Comparison of ENCODE assay signal across 8 mouse cellular contexts in the genomic region with DNA sequence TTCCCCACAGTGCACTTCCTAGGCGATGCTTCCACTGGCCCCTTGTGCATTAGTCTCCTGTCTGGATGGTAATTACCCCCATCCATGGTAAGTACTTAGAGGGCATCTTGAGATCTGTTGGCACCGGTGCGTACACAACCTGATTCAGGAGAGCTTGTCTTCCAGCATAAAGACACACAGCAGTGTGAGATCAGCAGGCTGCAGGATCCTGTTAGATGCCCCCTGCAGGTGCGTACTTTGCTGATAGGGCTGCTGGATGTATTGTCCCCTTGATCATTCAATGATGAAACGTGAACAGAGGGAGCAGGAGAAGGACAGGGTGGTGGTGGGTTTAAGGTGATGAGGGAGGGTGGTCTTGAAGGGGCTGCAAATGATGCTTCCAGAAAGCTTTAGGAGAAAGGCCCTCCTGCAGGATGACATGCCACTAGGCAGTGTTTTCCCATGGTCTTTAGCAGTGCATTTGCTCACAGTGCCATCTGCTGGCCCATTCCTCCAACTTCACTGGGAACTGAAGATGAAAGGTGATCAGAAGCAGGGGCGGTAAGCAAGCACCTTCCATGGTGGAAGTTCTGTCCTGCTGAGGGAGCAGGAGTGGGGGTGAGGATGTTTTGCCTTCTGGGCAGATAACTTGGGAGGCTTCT.
DNase-seq lines count a peak whose midpoint lies in the region; ATAC-seq and TF ChIP-seq lines count a peak whose summit lies in the region.
"Not testable (repeated sequence)": the region's sequence is repeated elsewhere in the genome, so short reads cannot be mapped to it uniquely, and the experiment has no call there.

No protein-coding gene starts in this region.

- H3K4me2 ChIP-seq in forebrain, embryonic 15.5 days (replicated peaks); intestine, embryonic 15.5 days (replicated peaks); limb, embryonic 12.5 days; midbrain, embryonic 12.5 days (replicated peaks); neural tube, embryonic 13.5 days: not testable (repeated sequence)

- not testable (repeated sequence) for H3K27me3 ChIP-seq in forebrain, embryonic 15.5 days; hindbrain, embryonic 10.5 days (ENCODE audit: insufficient read depth, poor library complexity, severe bottlenecking); intestine, embryonic 15.5 days (replicated peaks); limb, embryonic 12.5 days; midbrain, embryonic 12.5 days; neural tube, embryonic 13.5 days

- peak; percentile 83 for ATAC-seq in forebrain, embryonic 15.5 days (replicated peaks)
- ATAC-seq in intestine, embryonic 15.5 days = 0 out of 2 replicates have a peak, but pooled peaks have one; percentile 39
- 0 out of 2 replicates have a peak, but pooled peaks have one; percentile 20 for ATAC-seq in limb, embryonic 12.5 days (ENCODE audit: insufficient number of reproducible peaks, insufficient read depth, low FRiP score, low TSS enrichment, low read depth)
- peak; percentile 67 for ATAC-seq in midbrain, embryonic 12.5 days (ENCODE audit: low FRiP score, low read depth)
- ATAC-seq in neural tube, embryonic 13.5 days (ENCODE audit: low read depth) = peak; percentile 56; the same call in 1 of the 2 replicates

- TF ChIP-seq CTCF in brain, embryonic 14.5 days (IDR thresholded peaks at IDR 0.05; ENCODE audit: borderline replicate concordance, extremely low read depth, insufficient read depth, insufficient read length) = not testable (repeated sequence)

- not testable (repeated sequence) for TF ChIP-seq POLR2A in brain, embryonic 14.5 days (IDR thresholded peaks at IDR 0.05; ENCODE audit: borderline replicate concordance, extremely low read depth, insufficient read depth, insufficient read length, poor library complexity, severe bottlenecking)

- peak; percentile 2 for DNase-seq in brain, embryonic 14.5 days (ENCODE audit: low read depth)
- peak; percentile 2 for DNase-seq in hindbrain, embryonic 10.5 days (ENCODE audit: low spot score)
- DNase-seq in thymus, postnatal 4 days = peak; percentile 7

- H3K27ac ChIP-seq in forebrain, embryonic 15.5 days (replicated peaks); hindbrain, embryonic 10.5 days; intestine, embryonic 15.5 days; limb, embryonic 12.5 days; midbrain, embryonic 12.5 days (replicated peaks); neural tube, embryonic 13.5 days (replicated peaks): not testable (repeated sequence)

- 51% methylated on average over 6 of the region's 6 CpGs for WGBS in forebrain, embryonic 15.5 days
- WGBS in hindbrain, embryonic 10.5 days = 51% methylated on average over 6 of the region's 6 CpGs
- 60% methylated on average over 5 of the region's 6 CpGs for WGBS in intestine, embryonic 15.5 days
- WGBS in limb, embryonic 12.5 days = 56% methylated on average over 6 of the region's 6 CpGs
- 51% methylated on average over 5 of the region's 6 CpGs for WGBS in midbrain, embryonic 12.5 days
- 58% methylated on average over 5 of the region's 6 CpGs for WGBS in neural tube, embryonic 13.5 days

- not testable (repeated sequence) for H3K9me3 ChIP-seq in forebrain, embryonic 15.5 days; hindbrain, embryonic 10.5 days; intestine, embryonic 15.5 days; limb, embryonic 12.5 days; midbrain, embryonic 12.5 days; neural tube, embryonic 13.5 days

- not testable (repeated sequence) for H3K36me3 ChIP-seq in forebrain, embryonic 15.5 days; hindbrain, embryonic 10.5 days; intestine, embryonic 15.5 days; limb, embryonic 12.5 days; midbrain, embryonic 12.5 days; neural tube, embryonic 13.5 days

- H3K4me3 ChIP-seq in forebrain, embryonic 15.5 days; hindbrain, embryonic 10.5 days; intestine, embryonic 15.5 days (replicated peaks); limb, embryonic 12.5 days (replicated peaks); midbrain, embryonic 12.5 days; neural tube, embryonic 13.5 days: not testable (repeated sequence)

- not testable (repeated sequence) for H3K9ac ChIP-seq in forebrain, embryonic 15.5 days (replicated peaks); intestine, embryonic 15.5 days; limb, embryonic 12.5 days (replicated peaks); midbrain, embryonic 12.5 days (replicated peaks); neural tube, embryonic 13.5 days

- H3K4me1 ChIP-seq in forebrain, embryonic 15.5 days; hindbrain, embryonic 10.5 days (replicated peaks); intestine, embryonic 15.5 days (replicated peaks); limb, embryonic 12.5 days (replicated peaks); midbrain, embryonic 12.5 days; neural tube, embryonic 13.5 days (replicated peaks): not testable (repeated sequence)

Comparison
In these comparisons a context has a peak if more than half of its experiments do, and no peak if none do; other contexts are left out.
1. ATAC-seq: peak in every context shown above with its lines; median percentile 83 in forebrain, embryonic 15.5 days; 67 in midbrain, embryonic 12.5 days; 56 in neural tube, embryonic 13.5 days; 39 in intestine, embryonic 15.5 days; 20 in limb, embryonic 12.5 days.